Mouse (Mus musculus): Measurements from ENCODE around the gene Zc3h10.
"Not testable (repeated sequence)": the region's sequence is repeated elsewhere in the genome, so short reads cannot be mapped to it uniquely, and the experiment has no call there.

The Zc3h10 gene

GRCm38 (mm10) chr10:128547361-128548032, at the start of gene Zc3h10:
Gene Zc3h10, minus strand, starts transcription at chr10:128547774.
- DNase-seq (ENCODE audit: low read depth), result peak; percentile 96

DNA sequence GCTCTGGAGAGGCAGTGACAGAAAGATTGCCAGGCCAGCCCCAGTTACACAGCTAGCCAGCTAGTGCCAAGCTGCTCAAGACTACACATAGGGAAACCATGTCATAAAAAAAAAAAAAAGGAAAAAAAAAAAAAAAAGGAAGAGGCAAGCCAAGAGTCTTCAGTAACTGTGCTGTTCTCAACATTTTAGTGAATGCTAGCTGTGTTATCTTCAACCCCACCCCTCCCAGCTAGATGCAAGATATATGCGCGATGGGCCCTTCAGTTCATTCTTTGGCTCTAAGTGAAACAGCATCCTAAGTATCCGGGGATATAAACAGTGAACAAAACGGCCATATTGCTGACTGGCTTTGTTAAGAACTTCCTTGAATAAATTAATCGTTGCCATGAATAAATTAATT, 45.2 kb upstream of the Zc3h10 start:
- no peak for DNase-seq (ENCODE audit: low read depth)

DNA sequence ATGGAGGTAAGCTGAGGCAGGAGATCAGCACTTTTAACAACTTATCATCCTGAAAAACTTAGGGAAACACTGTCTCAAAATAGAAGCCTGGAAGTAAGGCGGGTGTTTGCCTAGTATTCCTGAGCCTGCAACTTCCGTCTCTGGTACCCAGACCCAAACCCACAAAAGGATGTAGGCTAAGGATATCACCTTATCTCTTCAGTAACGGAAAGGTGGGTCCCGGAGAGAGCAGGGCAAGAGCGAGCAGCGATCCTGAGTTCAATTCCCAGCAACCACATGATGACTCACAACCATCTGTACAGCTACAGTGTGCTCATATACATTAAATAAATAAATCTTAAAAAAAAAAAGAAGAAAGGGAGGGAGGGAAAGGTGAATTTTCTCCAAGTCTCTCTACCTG, 43.9 kb upstream of the Zc3h10 start:
- no peak for DNase-seq (ENCODE audit: low read depth)

DNA sequence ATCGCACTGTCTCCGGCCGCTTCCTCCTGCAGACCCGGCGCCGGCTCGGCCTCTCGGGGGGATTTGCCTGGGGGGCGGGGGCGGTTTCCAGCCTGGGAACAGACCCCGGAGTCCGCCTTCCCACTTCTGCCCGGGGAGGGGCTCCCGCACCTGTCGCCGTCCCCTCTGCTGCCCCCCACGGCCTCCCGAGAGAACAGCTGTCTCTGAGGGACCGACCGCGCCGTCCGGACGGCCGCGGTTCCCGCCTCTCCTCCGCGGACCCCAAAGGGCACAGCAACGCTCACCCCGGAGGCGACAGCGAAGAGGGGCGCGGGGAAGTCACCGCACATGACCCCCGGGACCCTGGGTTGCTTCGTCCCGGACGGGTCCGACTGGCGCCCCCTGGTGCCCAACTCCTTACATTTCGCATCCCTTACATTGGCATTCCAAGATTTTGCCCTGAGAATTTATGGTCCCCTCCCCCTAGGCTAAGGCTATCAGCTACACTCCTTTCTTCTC, 42.7 kb upstream of the Zc3h10 start:
- DNase-seq (ENCODE audit: low read depth), result no peak

GRCm38 (mm10) chr10:128589464-128590192, 42.1 kb upstream of the Zc3h10 start, which contains the start of gene Erbb3:
Gene Erbb3, minus strand, starts transcription at chr10:128589652.
- DNase-seq (ENCODE audit: low read depth), result peak; percentile 44

- DNase-seq (ENCODE audit: low read depth), result no peak
These were observed 41.3 kb upstream of the Zc3h10 start for GRCm38 (mm10) chr10:128588775-128589463.

GRCm38 (mm10) chr10:128588136-128588535, 40.6 kb upstream of the Zc3h10 start:
- no peak for DNase-seq (ENCODE audit: low read depth)

DNA sequence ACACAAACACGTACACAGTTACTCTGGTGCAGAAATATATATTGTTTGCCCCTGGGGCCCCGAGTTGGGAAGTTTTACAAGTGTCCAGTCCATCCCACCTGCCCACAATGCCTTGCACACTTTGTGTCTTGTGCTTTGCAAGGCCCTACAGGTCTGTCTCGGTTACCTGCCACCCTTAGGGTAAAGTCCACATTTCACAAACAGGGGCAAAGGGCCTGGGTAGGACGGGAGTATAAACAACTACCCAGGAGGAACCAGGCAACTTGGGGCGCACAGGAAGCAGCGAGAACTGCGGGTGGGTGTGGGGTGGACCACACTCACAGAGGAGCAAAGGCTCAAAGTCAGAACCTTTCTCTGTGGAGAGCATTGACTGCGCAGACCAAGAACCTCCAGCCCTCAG, 40.1 kb upstream of the Zc3h10 start:
- DNase-seq (ENCODE audit: low read depth), result no peak

DNA sequence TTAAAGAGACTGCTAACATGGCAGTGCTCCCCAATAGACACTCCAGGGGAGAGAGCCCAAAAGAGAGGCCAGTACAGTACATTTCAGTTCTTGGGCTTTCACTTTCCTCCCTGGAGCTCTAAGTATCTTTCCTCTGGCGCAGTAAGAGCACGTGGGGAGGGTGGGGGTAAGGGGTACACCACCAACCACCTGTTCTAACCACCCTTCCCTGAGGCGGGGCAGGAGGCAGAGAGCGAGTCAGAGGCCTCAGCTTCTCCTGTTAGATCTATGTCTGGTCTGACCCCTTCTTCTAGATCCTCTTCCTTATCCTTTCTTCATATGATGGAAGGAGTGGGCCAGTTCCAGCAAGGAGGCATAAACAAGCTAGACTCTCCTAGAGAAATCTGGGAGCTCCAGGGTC, 39.5 kb upstream of the Zc3h10 start:
- no peak for DNase-seq (ENCODE audit: low read depth)

- DNase-seq (ENCODE audit: low read depth), result no peak
These were observed 39.0 kb upstream of the Zc3h10 start for GRCm38 (mm10) chr10:128586546-128586945.

DNA sequence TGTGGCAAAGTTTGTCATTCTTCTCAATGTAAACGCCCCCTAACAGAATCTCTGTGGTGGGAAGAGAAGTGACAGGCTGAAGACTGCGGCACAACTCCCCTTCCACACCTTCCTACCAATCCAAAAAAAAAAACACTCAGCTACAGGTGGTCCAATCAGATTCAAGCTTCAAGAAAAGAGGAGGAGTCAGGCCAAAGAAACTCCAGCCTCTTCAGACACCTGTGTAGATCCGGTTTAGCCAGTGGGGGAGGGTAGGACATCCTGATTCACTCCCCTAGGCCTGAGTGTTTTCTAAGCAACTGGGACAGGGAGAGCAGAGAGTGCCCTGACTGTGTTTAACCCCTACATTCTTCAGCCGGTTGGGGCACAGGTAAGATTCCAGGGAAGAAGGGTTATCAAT, 36.8 kb upstream of the Zc3h10 start:
- DNase-seq (ENCODE audit: low read depth), result no peak

- DNase-seq (ENCODE audit: low read depth), result no peak
These were observed 36.1 kb upstream of the Zc3h10 start for GRCm38 (mm10) chr10:128583644-128584043.

DNA sequence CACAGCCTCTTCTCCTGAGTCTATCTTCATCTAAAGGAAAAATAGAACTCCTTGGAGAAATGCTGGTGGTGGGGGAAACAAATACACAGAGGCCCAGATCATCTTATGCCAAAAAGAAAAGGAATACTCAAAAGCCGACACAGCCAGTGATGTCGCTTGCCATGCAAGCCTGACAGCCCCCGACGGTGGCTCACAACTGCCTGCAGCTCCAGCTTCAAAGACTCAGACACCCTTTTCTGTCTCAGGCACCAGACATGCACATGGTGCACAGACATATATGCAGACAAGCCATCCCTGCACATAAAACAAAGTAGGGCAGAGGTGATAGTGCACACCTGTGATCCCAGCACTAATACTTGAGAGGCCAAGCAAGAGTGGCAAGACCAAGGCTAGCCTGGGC, 32.2 kb upstream of the Zc3h10 start:
- no peak for DNase-seq (ENCODE audit: low read depth)

GRCm38 (mm10) chr10:128579298-128579697, 31.7 kb upstream of the Zc3h10 start:
- no peak for DNase-seq (ENCODE audit: low read depth)

- DNase-seq (ENCODE audit: low read depth), result no peak
These were observed 30.8 kb upstream of the Zc3h10 start for GRCm38 (mm10) chr10:128578330-128578729.

DNA sequence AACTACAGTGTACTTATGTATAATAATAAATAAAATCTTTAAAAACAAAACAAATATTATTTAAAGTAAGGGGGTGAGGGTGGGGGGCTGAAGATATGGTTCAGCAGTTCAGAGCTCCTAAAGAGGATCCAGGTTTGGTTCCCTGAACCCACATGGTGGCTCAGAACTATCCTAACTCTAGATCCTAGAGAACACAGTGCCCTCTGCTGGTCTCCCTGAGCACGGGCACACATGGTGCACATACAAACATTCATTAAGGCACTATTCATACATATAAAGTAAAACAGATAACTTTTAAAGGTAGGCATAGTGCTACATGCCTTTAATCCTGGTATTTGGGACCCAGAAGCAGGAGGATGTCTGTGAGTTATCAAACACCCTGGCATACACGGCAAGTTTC, 27.5 kb upstream of the Zc3h10 start:
- DNase-seq (ENCODE audit: low read depth), result no peak

DNA sequence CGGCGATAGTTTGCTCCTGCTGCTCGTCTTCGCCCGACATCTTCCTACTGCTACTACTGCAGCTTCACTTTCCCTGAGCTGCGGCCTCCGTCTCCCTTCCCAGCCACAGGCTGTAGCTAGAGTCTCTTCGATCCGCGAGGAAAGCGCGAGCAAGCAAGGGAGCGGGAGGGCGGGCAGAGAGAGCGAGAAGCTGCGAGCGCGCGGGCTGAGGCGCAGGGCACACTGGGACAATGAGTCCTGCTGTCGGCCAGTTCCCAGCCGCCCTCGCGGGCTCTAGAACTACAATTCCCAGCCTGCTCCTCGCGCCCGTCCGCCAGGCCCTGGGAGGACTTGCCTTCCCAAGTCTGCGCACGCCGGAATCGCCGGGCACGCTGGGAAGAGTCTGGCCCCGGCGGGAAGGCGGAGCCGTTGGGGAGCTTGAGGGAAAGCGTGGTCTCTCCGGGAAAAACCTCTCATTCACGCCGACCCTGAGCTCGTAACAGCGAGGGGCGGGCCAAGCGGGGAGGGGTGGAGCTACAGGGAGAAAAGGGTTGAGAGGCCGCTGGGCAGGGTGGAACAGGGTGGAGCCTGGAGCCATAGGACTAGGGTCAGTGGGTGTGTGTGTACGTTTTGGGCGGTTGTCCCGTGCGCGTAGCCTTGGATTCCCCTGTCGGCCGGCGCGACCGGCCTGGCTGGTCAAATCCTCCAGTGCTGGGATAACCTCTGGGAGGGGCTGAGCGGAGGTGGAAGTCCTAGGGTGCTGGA, 18.4 kb upstream of the Zc3h10 start, which contains the start of gene Pa2g4:
Gene Pa2g4 (minus strand): TSS at position 200 of the 744 bp plus-strand sequence.
- peak; percentile 99 for DNase-seq (ENCODE audit: low read depth)

DNA sequence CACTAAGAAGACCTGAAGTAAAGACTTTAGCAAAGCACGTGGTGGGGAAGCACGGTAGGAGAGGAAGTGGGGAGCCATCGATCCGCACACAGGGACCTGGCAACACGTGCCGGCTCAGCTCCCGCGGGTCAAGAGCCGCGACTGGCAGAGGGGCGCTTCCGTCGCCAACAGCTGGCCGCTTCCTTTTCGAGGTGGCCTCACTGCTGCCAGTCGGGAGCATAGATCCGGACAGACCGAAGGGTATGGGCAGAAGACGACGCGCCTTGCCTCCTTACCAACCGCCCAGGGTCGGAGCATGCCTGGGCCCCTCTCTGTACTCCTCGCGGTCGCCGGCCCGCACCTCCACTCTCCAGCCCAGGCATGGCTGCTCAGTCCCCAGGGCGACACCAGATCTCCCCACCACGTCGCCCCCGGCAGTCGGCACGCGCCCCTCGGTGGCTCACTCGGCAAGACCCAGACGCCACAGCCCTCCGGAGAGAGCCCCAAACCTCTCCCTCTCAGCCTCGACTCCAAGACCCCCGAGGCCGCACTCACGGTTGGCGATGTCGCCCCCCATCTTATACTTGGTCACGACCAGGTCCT, 17.7 kb upstream of the Zc3h10 start:
- no peak for DNase-seq (ENCODE audit: low read depth)

- no peak for DNase-seq (ENCODE audit: low read depth)
These were observed 16.0 kb upstream of the Zc3h10 start for GRCm38 (mm10) chr10:128563544-128563943.

GRCm38 (mm10) chr10:128556963-128557362, 9.4 kb upstream of the Zc3h10 start:
- DNase-seq (ENCODE audit: low read depth), result no peak

- DNase-seq (ENCODE audit: low read depth), result no peak
These were observed 8.7 kb upstream of the Zc3h10 start for GRCm38 (mm10) chr10:128556286-128556685.

DNA sequence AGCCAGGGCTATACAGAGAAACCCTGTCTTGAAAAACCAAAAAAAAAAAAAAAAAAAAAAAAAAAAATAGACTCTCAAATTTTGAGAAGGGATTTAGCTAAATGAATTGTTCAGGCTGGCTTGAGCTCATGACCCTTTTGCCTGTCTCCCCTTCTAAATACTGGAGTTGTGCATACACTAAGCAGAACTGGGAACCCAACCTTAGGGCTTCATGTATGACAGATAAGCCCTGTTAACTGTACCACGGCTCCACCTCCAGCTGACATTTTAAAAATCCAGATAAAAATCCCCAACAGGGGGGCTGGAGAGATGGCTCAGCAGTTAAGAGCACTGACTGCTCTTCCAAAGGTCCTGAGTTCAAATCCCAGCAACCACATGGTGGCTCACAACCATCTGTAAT, 8.0 kb upstream of the Zc3h10 start:
- DNase-seq (ENCODE audit: low read depth), result not testable (repeated sequence)

All from c-Kit-positive CD71-negative TER-119-negative erythroid progenitor cells, embryonic 14.5 days (primary cell).